Mouse (Mus musculus): ENCODE results near the gene Slc16a5.

The Slc16a5 gene

DNA sequence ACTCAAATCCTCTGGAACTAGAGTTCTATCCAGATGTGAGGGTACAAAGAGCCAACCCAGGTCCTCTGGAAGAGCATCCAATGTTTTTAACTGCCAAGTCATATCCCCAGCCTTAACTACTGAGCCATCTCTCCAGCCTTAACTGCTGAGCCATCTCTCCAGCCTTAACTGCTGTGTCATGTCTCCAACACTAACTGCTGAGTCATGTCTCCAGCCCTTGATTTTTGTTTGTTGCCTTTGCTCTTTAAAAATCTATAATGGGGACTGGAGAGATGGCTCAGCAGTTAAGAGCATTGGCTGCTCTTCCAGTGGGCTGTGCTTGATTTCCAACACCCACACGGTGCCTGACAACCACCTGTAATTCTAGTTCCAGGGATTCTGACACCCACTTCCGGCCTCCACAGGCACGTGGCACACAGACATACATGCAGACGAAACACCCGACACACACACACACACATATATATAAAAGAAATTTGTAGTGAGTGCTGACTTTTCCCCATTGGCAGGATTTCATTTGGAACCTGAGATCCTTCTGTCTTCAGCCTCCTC, 24.6 kb upstream of the Slc16a5 start:
- no peak for TF ChIP-seq GATA4 (IDR thresholded peaks at IDR 0.05; ENCODE audit: insufficient replicate concordance, low read length)

DNA sequence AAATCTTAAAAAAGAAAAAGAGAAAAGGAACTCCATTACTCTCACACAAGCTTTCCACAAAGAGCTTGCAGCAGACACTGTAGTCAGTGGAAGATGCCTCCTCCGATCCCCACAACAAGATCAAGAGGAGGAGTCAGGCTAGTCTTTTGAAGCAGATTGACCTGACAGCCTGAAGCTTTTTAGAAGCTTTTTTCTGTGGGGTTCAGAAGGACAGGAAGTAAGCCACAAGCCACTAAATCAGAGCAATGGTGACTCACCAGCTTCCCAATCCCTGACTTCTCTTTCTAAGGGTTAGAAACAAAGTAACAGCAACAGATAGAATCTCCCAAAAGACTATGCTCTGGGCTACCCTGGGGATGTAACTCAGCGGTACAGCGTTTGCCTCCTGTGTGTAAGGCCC, 22.9 kb upstream of the Slc16a5 start:
- TF ChIP-seq GATA4 (IDR thresholded peaks at IDR 0.05; ENCODE audit: insufficient replicate concordance, low read length) = no peak

- no peak for TF ChIP-seq GATA4 (IDR thresholded peaks at IDR 0.05; ENCODE audit: insufficient replicate concordance, low read length)
Measured at GRCm38 (mm10) chr11:115439906-115440595, 22.2 kb upstream of the Slc16a5 start, which contains the start of gene Trim80. Trim80 (plus strand) TSS chr11:115440545.

DNA sequence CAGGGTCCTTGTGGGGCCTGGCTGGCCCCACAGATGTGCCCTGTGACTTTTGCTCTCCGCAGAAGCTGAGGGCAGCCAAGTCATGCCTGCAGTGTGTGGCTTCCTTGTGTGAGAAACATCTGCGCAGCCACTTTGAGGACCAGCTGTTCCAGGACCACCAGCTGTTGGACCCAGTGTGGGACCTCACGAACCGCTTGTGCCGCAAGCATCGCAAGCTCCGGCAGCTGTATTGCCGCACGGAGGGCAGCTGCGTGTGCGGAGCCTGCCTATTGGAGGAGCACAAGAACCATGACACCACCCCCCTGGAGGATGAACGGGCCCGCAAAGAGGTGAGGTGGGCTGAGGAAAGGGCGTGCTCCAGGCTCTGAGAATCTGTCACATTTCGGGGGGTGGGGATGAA, 20.9 kb upstream of the Slc16a5 start:
- no peak for TF ChIP-seq GATA4 (IDR thresholded peaks at IDR 0.05; ENCODE audit: insufficient replicate concordance, low read length)

DNA sequence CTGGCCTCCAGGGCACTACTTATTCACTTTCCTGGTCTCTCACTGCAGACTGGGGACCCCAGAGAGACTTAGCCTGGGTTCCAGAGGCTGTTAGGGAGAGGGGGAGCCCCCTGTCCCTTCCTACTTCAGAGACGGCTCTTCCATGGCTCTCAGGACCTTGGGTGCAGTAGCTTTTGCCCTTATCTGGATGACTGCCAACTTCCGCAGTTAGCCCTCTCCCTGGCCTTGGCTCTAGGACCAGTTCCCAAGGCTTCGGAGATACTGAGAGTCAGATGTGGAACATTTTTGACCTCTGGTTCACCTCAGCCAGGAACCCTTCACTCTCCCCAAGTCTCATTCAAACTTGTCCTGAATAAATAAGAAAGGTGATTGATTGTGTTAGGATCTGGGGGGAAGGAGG, 15.4 kb upstream of the Slc16a5 start:
- TF ChIP-seq GATA4 (IDR thresholded peaks at IDR 0.05; ENCODE audit: insufficient replicate concordance, low read length) = no peak

DNA sequence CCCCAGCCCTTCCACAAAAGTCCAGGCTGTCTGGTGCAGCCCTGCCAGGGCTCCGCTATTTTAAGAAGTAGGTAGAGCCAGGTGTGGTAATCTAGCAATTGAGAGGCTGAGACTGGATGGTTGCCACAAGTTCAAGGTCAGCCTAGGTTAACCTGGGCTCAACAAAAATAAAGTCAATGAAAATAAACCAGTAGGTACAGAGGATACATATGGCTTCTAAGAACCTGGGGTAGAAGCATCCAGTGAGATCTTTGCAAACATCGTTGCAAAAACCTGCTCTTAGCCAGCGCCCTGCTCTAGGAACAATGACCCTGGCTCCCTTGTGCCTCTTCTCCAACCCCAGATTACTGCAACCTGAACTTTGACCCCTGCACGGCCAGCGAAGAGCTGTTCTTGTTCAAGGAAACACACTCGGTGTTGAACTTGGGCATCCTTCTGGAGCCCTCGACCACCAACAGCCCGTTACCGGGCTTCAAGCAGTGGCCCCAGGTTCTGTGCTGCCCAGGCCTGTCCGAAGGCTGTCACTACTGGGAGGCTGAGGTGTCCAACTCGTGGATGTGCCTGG, 14.9 kb upstream of the Slc16a5 start:
- TF ChIP-seq GATA4 (IDR thresholded peaks at IDR 0.05; ENCODE audit: insufficient replicate concordance, low read length) = no peak

- TF ChIP-seq GATA4 (IDR thresholded peaks at IDR 0.05; ENCODE audit: insufficient replicate concordance, low read length) = no peak
Measured at GRCm38 (mm10) chr11:115448075-115448474, 14.2 kb upstream of the Slc16a5 start.

GRCm38 (mm10) chr11:115448998-115449397, 13.3 kb upstream of the Slc16a5 start:
- no peak for TF ChIP-seq GATA4 (IDR thresholded peaks at IDR 0.05; ENCODE audit: insufficient replicate concordance, low read length)

DNA sequence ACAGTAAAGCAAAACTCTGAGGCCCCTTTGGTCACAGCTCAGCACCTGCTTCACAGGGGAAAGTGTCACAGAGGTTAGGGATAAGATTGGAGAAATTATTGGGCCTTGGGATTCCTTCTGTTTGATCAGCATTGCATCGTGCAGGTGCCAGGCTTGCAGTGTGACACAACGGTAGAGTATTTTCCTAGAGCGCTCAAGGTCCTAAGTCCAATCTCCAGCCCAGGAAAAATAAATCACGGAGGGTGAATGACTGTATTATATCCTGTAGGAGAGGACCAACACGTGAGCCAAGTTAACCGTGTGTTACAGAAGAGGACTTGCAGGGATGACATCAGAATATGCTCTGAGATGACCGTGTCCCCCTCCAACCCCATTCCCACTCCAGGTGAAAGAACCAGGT, 12.1 kb upstream of the Slc16a5 start:
- TF ChIP-seq GATA4 (IDR thresholded peaks at IDR 0.05; ENCODE audit: insufficient replicate concordance, low read length) = no peak

GRCm38 (mm10) chr11:115451781-115452241, 10.5 kb upstream of the Slc16a5 start:
- TF ChIP-seq GATA4 (IDR thresholded peaks at IDR 0.05; ENCODE audit: insufficient replicate concordance, low read length) = no peak

GRCm38 (mm10) chr11:115452281-115452860, 9.9 kb upstream of the Slc16a5 start:
- TF ChIP-seq GATA4 (IDR thresholded peaks at IDR 0.05; ENCODE audit: insufficient replicate concordance, low read length) = no peak

DNA sequence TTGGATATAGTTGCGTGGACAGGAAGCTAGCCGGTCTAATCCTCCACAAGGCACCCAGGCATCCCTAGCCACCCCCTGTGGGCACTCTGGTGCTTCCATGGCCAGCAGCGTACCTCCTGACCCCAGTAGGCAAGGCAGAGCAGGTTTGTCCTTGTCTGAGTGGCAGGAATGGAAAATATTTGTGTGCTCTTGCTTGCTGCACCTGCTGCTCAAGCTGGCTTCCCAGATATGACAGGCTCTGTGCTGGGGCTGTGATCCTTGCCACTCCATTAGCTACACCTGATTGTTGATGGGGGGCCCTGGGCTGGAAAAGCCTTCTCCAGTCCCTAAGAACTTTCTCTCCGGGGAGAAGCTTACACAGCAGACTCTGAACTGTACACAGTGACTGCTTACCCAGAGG, 9.0 kb upstream of the Slc16a5 start:
- TF ChIP-seq GATA4 (IDR thresholded peaks at IDR 0.05; ENCODE audit: insufficient replicate concordance, low read length) = no peak

- TF ChIP-seq GATA4 (IDR thresholded peaks at IDR 0.05; ENCODE audit: insufficient replicate concordance, low read length) = no peak
Measured at GRCm38 (mm10) chr11:115455619-115456018, 6.7 kb upstream of the Slc16a5 start.

- no peak for TF ChIP-seq GATA4 (IDR thresholded peaks at IDR 0.05; ENCODE audit: insufficient replicate concordance, low read length)
Measured at GRCm38 (mm10) chr11:115456182-115456581, 6.1 kb upstream of the Slc16a5 start.

DNA sequence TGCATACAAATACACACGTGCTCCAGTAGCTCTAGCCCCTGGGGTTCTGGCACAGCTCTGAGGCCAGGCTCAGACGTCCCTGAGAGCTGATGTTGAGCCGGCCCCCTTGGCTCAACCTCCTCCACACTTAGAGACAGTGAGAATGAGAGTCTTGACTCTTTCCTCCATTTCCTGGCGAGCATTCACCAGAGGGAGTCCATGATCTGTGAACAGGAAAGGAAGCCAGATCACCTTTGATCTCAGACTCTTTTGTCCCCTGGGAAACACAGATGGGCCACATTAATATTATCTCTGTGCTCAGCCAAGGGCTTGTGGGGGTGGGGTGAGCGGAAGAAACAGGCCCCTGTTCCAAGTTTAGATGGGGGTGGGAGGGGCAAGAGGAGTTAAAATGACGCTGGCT, 4.9 kb upstream of the Slc16a5 start:
- TF ChIP-seq GATA4 (IDR thresholded peaks at IDR 0.05; ENCODE audit: insufficient replicate concordance, low read length) = peak; percentile 20; the same call in 1 of the 2 replicates

GRCm38 (mm10) chr11:115460976-115461375, 1.3 kb upstream of the Slc16a5 start:
- no peak for TF ChIP-seq GATA4 (IDR thresholded peaks at IDR 0.05; ENCODE audit: insufficient replicate concordance, low read length)

Measured in liver, adult (tissue).